Mouse (Mus musculus): ENCODE measurements around the gene Muc1. TPM values are rescaled to one million over a fixed set of nuclear protein-coding genes. Genes with fewer than 3 reads are reported as not detected.

Gene Muc1
- polyA plus RNA-seq, 1 experiment from 2014 or later = 0.16 TPM

GRCm38 (mm10) chr3:89187690-89188477, 41.0 kb upstream of the Muc1 start:
- peaks cover 7 to 8% of the 10 kb centered on the region in 2 experiments for H3K4me1 ChIP-seq (ENCODE audit: control insufficient read depth in 2 of 2, insufficient read depth in 2 of 2, low read length in 2 of 2)
- H3K4me2 ChIP-seq (ENCODE audit: low read length) = no peak overlapping the region
- H3K9me3 ChIP-seq (ENCODE audit: control insufficient read depth, low read length) = no peaks in the 10 kb centered on the region
- no peak overlapping the region for H3K9ac ChIP-seq (ENCODE audit: low read length)
- 79% methylated on average over 18 of the region's 18 CpGs for WGBS
- no peak overlapping the region for H3K27ac ChIP-seq (replicated peaks in 1 of 2; ENCODE audit: control insufficient read depth in 1 of 2, insufficient read depth in 1 of 2, low read depth in 2 of 2, low read length in 2 of 2)
- no peak overlapping the region for H3K4me3 ChIP-seq (ENCODE audit: control insufficient read depth in 1 of 2, insufficient read depth in 1 of 2, low read depth in 1 of 2, low read length in 2 of 2)
- H3K27me3 ChIP-seq (ENCODE audit: control insufficient read depth, insufficient read depth, low read length) = no peaks in the 10 kb centered on the region
- ATAC-seq (ENCODE audit: insufficient number of reproducible peaks, insufficient read depth, low FRiP score, low read depth) = no peak
- H3K36me3 ChIP-seq (ENCODE audit: control insufficient read depth, insufficient read depth, low read length) = peaks cover 15% of the 10 kb centered on the region; the same call in 1 of the 2 replicates

- H3K4me2 ChIP-seq (ENCODE audit: low read length) = no peak overlapping the region
- ATAC-seq (ENCODE audit: insufficient number of reproducible peaks, insufficient read depth, low FRiP score, low read depth) = no peak
- H3K27me3 ChIP-seq (ENCODE audit: control insufficient read depth, insufficient read depth, low read length) = no peaks in the 10 kb centered on the region
- H3K4me3 ChIP-seq (ENCODE audit: control insufficient read depth in 1 of 2, insufficient read depth in 1 of 2, low read depth in 1 of 2, low read length in 2 of 2) = no peak overlapping the region
- H3K36me3 ChIP-seq (ENCODE audit: control insufficient read depth, insufficient read depth, low read length) = peaks cover 15% of the 10 kb centered on the region; the same call in 1 of the 2 replicates
- peaks cover 6% of the 10 kb centered on the region in 2 experiments for H3K4me1 ChIP-seq (ENCODE audit: control insufficient read depth in 2 of 2, insufficient read depth in 2 of 2, low read length in 2 of 2)
- H3K9ac ChIP-seq (ENCODE audit: low read length) = no peak overlapping the region
- 70% methylated on average over 12 of the region's 12 CpGs for WGBS
- H3K9me3 ChIP-seq (ENCODE audit: control insufficient read depth, low read length) = no peaks in the 10 kb centered on the region
- H3K27ac ChIP-seq (replicated peaks in 1 of 2; ENCODE audit: control insufficient read depth in 1 of 2, insufficient read depth in 1 of 2, low read depth in 2 of 2, low read length in 2 of 2) = no peak overlapping the region
Observed at GRCm38 (mm10) chr3:89188478-89188875, 40.4 kb upstream of the Muc1 start.

- Histone ChIP-seq H3K4me1 (ENCODE audit: control insufficient read depth in 2 of 2, insufficient read depth in 2 of 2, low read length in 2 of 2) (peaks cover 0 to 2% of the 10 kb centered on the region in 2 experiments; a peak in 1 of 4 replicates), H3K4me3 (ENCODE audit: control insufficient read depth in 1 of 2, insufficient read depth in 1 of 2, low read depth in 1 of 2, low read length in 2 of 2) (no peak overlapping the region), H3K27ac (replicated peaks in 1 of 2; ENCODE audit: control insufficient read depth in 1 of 2, insufficient read depth in 1 of 2, low read depth in 2 of 2, low read length in 2 of 2) (no peak overlapping the region), H3K9me3 (ENCODE audit: control insufficient read depth, low read length) (no peaks in the 10 kb centered on the region), H3K36me3 (ENCODE audit: control insufficient read depth, insufficient read depth, low read length) (peaks cover 15% of the 10 kb centered on the region; the same call in 1 of the 2 replicates), H3K4me2 (ENCODE audit: low read length) (no peak overlapping the region), H3K9ac (ENCODE audit: low read length) (no peak overlapping the region), H3K27me3 (ENCODE audit: control insufficient read depth, insufficient read depth, low read length) (no peaks in the 10 kb centered on the region)
- no peak for ATAC-seq (ENCODE audit: insufficient number of reproducible peaks, insufficient read depth, low FRiP score, low read depth)
- WGBS = 75% methylated on average over 8 of the region's 8 CpGs
Observed at GRCm38 (mm10) chr3:89190436-89190835, 38.4 kb upstream of the Muc1 start.

GRCm38 (mm10) chr3:89193351-89193750, 35.5 kb upstream of the Muc1 start:
- peaks cover 4 to 9% of the 10 kb centered on the region in 2 experiments for H3K4me1 ChIP-seq (ENCODE audit: control insufficient read depth in 2 of 2, insufficient read depth in 2 of 2, low read length in 2 of 2)
- H3K9me3 ChIP-seq (ENCODE audit: control insufficient read depth, low read length) = no peaks in the 10 kb centered on the region
- H3K9ac ChIP-seq (ENCODE audit: low read length) = no peak overlapping the region
- H3K27ac ChIP-seq (replicated peaks in 1 of 2; ENCODE audit: control insufficient read depth in 1 of 2, insufficient read depth in 1 of 2, low read depth in 2 of 2, low read length in 2 of 2) = no peak overlapping the region
- WGBS = 84% methylated on average over 1 of the region's 1 CpGs
- no peak overlapping the region for H3K4me3 ChIP-seq (ENCODE audit: control insufficient read depth in 1 of 2, insufficient read depth in 1 of 2, low read depth in 1 of 2, low read length in 2 of 2)
- H3K27me3 ChIP-seq (ENCODE audit: control insufficient read depth, insufficient read depth, low read length) = no peaks in the 10 kb centered on the region
- no peak for ATAC-seq (ENCODE audit: insufficient number of reproducible peaks, insufficient read depth, low FRiP score, low read depth)
- no peak overlapping the region for H3K4me2 ChIP-seq (ENCODE audit: low read length)
- H3K36me3 ChIP-seq (ENCODE audit: control insufficient read depth, insufficient read depth, low read length) = 0 out of 2 replicates have a peak, but pooled peaks cover 4% of the 10 kb centered on the region

- no peak overlapping the region for H3K27ac ChIP-seq (replicated peaks in 1 of 2; ENCODE audit: control insufficient read depth in 1 of 2, insufficient read depth in 1 of 2, low read depth in 2 of 2, low read length in 2 of 2)
- ATAC-seq (ENCODE audit: insufficient number of reproducible peaks, insufficient read depth, low FRiP score, low read depth) = no peak
- H3K27me3 ChIP-seq (ENCODE audit: control insufficient read depth, insufficient read depth, low read length) = no peaks in the 10 kb centered on the region
- no peak overlapping the region for H3K9ac ChIP-seq (ENCODE audit: low read length)
- H3K4me3 ChIP-seq (ENCODE audit: control insufficient read depth in 1 of 2, insufficient read depth in 1 of 2, low read depth in 1 of 2, low read length in 2 of 2) = no peak overlapping the region
- no peaks in the 10 kb centered on the region for H3K9me3 ChIP-seq (ENCODE audit: control insufficient read depth, low read length)
- H3K36me3 ChIP-seq (ENCODE audit: control insufficient read depth, insufficient read depth, low read length) = no peaks in the 10 kb centered on the region
- peaks cover 4 to 9% of the 10 kb centered on the region in 2 experiments for H3K4me1 ChIP-seq (ENCODE audit: control insufficient read depth in 2 of 2, insufficient read depth in 2 of 2, low read length in 2 of 2)
- 87% methylated on average over 2 of the region's 2 CpGs for WGBS
- H3K4me2 ChIP-seq (ENCODE audit: low read length) = no peak overlapping the region
Observed at GRCm38 (mm10) chr3:89193853-89194252, 35.0 kb upstream of the Muc1 start.

GRCm38 (mm10) chr3:89195979-89196877, 32.6 kb upstream of the Muc1 start:
- Histone ChIP-seq H3K36me3 (ENCODE audit: control insufficient read depth, insufficient read depth, low read length) (no peaks in the 10 kb centered on the region), H3K9ac (ENCODE audit: low read length) (peak overlapping the region; percentile 82), H3K27me3 (ENCODE audit: control insufficient read depth, insufficient read depth, low read length) (no peaks in the 10 kb centered on the region), H3K4me3 (ENCODE audit: control insufficient read depth in 1 of 2, insufficient read depth in 1 of 2, low read depth in 1 of 2, low read length in 2 of 2) (peak overlapping the region; percentile 50 to 71), H3K9me3 (ENCODE audit: control insufficient read depth, low read length) (no peaks in the 10 kb centered on the region), H3K27ac (replicated peaks in 1 of 2; ENCODE audit: control insufficient read depth in 1 of 2, insufficient read depth in 1 of 2, low read depth in 2 of 2, low read length in 2 of 2) (peak overlapping the region; percentile 72 to 81), H3K4me2 (ENCODE audit: low read length) (peak overlapping the region; percentile 84), H3K4me1 (ENCODE audit: control insufficient read depth in 2 of 2, insufficient read depth in 2 of 2, low read length in 2 of 2) (peaks cover 4 to 9% of the 10 kb centered on the region in 2 experiments)
- peak; percentile 93 for ATAC-seq (ENCODE audit: insufficient number of reproducible peaks, insufficient read depth, low FRiP score, low read depth)
- 8% methylated on average over 33 of the region's 33 CpGs for WGBS

- no peaks in the 10 kb centered on the region for H3K9me3 ChIP-seq (ENCODE audit: control insufficient read depth, low read length)
- no peak overlapping the region for H3K4me2 ChIP-seq (ENCODE audit: low read length)
- H3K27me3 ChIP-seq (ENCODE audit: control insufficient read depth, insufficient read depth, low read length) = no peaks in the 10 kb centered on the region
- H3K4me3 ChIP-seq (ENCODE audit: control insufficient read depth in 1 of 2, insufficient read depth in 1 of 2, low read depth in 1 of 2, low read length in 2 of 2) = no peak overlapping the region
- H3K4me1 ChIP-seq (ENCODE audit: control insufficient read depth in 2 of 2, insufficient read depth in 2 of 2, low read length in 2 of 2) = peaks cover 8 to 13% of the 10 kb centered on the region in 2 experiments
- H3K9ac ChIP-seq (ENCODE audit: low read length) = no peak overlapping the region
- peaks cover 9% of the 10 kb centered on the region for H3K36me3 ChIP-seq (ENCODE audit: control insufficient read depth, insufficient read depth, low read length)
- no peak for ATAC-seq (ENCODE audit: insufficient number of reproducible peaks, insufficient read depth, low FRiP score, low read depth)
- WGBS = 76% methylated on average over 3 of the region's 3 CpGs
- no peak overlapping the region for H3K27ac ChIP-seq (replicated peaks in 1 of 2; ENCODE audit: control insufficient read depth in 1 of 2, insufficient read depth in 1 of 2, low read depth in 2 of 2, low read length in 2 of 2)
Observed at GRCm38 (mm10) chr3:89199839-89200238, 29.0 kb upstream of the Muc1 start.

Measured in heart, embryonic 14.5 days (tissue).